Mouse (Mus musculus) induced T-regulatory cell, adult 2 months (primary cell): ENCODE results near the gene Gm21983.

Source experiments
- DNase-seq: peaks from one replicate; pipeline ENCODE4 v3.0.0-alpha.2; 2012; ENCODE audit warnings: low read depth

Gene Gm21983

DNA sequence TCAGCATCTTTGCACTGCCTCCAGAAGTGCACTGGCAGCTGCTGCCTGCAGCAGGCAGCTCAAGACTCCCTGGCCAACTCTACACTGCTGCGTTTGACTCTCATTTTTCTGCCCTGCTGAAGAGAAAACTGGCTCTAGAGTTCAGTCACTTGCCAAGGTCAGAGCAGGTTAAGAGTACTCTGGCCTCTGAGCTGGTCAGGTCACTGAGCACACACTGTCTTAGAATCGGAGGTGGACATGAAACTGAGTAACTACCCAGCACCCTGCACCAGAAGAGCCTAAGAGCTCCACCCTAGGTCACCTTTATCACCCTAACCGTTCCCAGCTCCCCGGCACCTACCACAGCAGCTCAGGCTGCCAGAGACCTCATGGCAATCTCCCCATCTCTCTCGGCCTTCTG is 5.1 kb upstream of the Gm21983 start:
- no peak for DNase-seq

DNA sequence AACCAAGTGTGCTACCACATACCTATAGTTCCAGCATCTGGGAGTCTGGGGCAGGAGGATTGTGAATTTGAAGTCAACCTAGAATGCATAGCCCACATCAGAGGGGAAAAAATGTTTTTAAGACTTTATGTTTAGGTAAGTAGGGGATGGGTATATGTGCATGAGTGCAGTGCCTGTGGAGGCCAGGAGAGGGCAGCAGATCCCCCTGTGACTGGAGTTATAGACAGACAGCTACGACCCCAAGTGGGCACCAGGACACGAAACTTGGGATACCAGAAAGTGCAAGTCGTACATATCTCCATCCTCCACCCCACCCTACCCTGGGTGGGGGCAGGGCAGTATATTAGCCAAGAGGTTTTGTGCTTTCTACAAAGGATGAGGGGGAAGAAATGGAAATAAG is 4.1 kb upstream of the Gm21983 start:
- peak; percentile 74 for DNase-seq

DNA sequence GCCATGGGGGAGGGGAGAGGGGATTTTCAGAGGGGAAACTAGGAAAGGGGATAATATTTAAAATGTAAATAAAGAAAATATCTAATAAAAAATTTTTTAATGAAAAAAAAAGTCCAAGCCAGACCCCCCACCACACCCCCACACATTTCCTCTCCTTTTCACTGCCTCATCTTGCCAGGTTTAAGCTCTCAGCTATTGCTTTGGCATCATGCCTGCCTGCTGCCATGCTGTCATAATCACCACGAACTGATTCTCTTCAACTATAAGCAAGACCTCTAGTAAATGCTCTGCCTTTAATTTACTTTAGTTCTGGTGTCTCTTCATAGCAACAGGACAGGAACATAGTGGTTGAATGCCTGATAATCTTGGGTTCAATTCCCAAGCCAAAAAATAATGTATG is 1.6 kb upstream of the Gm21983 start:
- no peak for DNase-seq

DNA sequence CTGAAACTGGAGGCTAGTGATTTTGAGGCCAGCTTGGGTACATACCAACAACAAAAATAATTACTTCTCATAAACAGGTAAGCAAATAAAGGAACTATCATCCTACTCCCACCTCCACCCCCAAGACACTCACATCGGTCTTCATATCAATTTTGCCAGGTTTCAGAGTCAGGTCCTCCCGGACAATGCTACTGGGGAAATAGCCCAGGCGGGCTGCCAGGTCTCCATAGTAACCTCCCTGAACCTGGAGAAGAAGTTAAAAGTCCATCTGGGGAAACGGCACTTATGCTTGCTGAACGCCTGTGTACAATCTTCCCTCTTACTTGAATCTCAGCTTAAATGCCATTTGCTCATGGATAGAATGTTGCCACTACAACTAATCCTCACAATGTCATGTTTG is 850 bp downstream of the Gm21983 start:
- no peak for DNase-seq

DNA sequence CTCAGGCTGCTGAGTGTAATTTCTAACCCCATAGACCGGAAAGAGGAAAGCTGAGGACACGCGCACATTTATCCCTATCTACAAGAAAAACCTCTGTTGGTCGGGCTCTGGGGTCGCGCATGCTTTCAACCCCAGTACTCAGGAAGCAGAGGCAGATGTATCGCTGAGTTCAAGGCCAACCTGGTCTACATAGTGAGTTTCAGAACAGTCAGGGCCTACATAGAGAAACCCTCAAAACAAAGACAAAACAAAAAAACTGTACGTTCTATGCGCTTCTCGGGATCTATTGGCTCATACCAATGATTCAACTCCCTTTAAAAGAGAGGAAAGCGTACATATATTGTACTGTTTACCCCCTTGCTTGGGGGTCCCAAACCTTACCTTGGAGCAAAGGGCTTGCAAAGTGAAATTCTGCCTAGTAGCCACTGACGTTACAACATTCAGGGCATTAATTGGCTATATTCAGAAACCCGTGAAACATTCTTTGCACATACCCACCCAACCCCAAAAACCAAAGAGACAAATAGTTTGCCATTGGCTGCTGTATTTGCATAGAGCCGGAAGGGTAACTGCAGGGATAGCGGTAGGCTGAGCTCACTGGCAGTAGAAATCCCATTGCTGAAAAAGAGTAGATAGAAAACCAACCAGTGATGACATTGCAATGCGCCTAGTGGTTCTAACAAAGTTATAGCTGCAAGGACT is 1.5 kb downstream of the Gm21983 start:
- no peak for DNase-seq

DNA sequence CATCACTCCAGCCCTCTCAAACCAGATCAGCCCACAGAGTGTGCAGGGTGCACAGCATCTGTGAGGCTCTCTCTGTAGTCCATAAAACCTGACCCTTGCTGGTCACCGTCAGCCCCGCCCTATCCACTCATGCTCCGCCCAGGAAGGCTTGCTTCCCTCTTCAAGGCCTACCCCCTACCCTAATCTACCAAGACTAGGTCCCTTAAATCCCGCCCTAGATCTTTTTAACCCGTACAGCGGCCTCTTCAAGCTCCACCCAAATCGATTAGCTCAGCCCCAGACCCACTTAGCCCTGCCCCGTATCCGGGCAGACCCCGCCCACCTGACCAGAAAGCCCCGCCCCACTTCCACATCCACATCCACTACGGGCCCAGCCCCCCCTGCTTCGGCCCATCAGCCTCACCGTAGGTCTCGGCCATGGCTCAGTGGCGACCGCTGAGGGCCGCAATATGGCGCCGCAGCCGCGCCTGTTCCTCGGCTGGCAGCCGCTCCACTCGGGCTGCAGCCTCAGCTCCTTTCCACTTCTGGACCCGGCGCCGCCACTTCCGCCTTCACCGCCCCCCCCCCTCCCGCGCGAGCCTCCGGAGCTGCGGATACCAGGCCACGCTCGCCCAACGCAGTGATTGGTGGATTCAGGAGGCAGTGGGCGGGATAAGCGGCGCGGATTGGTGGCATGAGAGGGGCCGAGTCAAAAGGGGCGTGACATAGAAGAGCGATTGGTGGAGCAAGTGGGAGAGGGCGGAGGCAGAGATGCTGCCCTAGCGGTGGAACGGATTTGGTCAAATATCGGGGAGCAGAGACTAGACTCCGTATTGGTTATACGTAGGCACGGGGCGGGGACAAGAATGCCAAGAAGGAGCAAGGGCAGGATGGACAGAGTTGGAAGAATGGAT is 2.3 kb downstream of the Gm21983 start, which contains the start of gene Rab4b:
Gene Rab4b (minus strand): TSS at position 573 of the 893 bp plus-strand sequence.
- peak; percentile 100 for DNase-seq

DNA sequence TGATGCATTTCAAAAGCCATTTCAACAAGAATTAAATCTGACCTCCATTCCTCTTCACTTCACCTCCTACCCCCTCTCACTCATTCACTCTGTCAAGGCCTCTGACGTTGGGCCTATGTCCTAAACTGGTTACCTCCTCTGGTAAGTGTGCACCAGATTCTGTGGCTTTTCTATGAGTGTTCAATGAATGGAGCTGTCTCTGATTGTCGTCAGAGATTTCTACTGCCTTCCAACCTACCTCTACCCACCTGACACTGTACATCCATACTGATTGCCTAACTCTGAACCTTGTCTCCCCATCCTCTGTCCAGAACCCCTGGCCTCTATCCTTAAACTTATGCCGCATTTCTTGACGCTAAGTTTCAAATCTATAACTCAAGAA is 3.0 kb downstream of the Gm21983 start:
- DNase-seq: no peak

DNA sequence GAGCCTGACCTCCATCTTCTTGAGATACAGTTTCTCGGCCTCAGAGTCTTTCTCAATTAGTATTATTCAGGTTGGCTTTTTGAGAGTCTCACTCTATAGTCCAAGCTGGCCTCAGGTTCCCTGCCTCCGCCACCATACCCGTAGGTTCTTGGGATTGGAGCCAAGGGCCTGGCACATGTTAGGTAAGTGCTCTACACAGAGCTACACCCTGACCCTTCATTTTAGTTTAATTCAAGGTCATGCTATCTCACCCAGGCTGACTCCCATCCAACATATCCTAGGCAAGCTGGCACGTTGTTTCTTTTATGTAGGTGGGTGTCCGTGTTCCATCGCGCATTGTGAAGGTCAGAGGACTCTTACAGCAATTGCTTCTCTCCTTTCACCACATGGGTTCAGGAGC is 6.0 kb downstream of the Gm21983 start:
- DNase-seq: no peak

DNA sequence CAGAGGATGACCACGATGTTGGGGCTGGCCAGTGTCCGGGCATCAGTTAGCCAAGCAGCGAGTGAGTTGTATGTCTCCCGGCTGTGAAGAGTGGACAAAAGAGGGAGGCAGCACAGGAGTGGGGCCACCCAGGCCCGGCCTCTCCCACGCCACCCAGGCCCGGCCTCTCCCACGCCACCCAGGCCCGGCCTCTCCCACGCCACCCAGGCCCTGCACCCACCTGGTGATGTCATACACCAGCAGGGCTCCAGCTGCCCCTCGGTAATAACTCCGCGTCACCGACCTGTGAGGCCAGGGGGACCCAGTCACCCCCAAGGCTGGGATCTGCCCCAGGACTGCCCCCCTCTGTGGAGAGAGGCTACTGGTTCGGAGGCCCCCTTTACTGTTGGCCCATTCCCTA is 6.4 kb downstream of the Gm21983 start:
- no peak for DNase-seq

DNA sequence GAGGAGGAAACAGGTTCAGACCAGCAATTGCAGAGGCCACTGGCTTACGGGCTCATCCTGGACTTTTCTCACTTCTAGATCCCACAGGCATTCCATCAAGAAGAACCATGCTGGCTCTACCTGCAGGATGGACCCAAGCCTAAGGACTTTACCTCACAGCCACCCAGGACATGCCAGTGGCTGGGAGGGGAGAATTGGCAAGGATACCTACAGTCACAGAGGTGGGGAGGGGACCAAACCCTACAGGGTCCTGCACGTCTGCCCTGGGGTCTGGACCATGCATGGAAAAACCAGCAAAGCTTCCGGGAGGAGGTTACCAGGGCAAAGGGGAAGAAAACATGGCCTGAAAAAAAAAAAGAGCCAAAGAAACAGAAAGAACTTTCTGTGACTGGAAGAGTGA is 9.9 kb downstream of the Gm21983 start:
- DNase-seq: no peak

DNA sequence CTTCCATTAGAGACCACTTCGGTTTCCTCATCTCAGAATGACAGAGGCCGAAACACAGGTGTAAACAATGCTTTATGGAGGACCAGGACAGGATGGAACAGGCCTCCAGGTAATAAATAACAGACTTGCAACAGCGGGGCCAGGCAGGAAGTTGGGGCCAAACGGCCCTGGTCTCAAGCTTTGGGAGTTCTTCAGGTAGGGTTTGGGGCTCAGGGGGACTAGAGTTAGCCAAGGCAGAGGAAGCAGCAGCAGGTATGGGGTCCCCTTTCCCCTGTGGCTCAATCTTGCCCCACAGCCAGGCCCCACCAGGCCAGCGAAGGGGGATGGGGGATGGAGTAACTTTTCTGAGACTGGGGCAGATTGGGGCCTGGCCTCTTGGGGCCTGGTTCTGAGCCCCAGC is 12.5 kb downstream of the Gm21983 start:
- DNase-seq: no peak

DNA sequence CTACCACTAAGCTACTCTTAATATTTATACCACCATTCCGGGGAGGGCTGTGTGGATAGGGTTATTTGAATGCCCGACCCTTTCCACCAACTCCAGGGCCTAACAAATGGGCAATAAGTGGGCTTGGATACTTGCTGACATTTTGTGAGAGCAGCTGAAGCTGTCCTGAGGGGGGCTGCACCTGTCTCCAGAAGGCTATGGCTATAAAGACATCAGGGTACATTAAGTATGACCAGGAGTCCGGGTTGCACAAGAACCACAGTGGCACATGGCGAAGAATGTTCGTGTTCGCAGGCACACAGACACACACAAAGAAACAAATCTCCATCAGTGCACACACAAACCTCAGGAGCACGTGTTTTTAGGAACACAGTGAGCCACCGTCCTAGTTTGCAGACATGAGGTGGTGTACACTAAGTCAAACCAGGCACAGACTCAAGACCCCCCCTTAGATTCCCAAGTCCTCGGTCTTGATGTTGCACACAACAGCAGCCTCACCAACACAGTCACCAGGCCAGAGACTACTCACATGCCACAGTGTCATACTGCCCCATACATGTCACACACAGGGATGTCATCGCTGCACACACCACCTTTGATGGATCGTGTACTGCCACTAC is 13.3 kb downstream of the Gm21983 start:
- DNase-seq: peak; percentile 42

DNA sequence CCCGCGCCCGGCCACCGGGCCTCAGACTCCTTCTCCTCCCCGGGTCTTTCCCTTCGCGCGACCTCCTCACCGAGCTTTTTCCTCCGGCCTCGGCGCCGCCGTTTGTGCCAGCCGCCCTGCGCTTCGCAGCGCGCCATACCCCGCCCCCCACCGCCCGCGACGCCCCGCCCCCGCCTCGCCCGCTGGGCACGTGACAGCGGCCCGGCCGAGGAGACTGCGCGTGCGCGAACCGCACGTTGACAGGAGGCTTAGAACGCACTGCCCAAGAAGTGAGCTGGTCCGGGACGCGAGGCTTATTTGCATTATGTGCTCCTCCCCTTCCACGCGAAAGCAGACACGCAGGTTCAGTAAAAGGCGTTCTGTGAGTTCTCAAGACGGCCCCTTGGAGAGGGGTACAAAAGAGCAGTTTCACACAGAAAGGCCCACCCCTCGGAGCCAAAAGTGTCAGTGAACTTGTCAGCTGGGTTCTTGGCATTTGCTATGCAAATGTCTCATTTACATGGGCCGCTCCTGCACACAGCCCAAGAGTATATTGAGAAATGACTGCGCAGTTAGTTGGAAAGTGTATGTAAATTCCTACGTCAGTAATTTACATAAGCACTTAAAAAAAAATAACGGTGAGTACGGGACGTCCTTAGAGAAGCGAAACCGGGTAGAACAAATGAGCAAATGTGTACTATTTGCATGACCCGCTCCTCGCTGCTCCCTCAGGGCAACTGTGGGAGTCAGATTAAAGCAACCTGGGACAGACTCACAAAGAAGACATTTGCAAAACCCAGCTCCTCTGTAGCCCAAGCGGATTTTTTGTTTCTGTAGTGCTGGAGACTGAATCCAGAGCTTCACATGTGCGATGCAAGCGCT is 14.0 kb downstream of the Gm21983 start, which contains the start of gene Egln2:
Gene Egln2 (minus strand): TSS at position 189 of the 861 bp plus-strand sequence.
- DNase-seq: peak; percentile 98

DNA sequence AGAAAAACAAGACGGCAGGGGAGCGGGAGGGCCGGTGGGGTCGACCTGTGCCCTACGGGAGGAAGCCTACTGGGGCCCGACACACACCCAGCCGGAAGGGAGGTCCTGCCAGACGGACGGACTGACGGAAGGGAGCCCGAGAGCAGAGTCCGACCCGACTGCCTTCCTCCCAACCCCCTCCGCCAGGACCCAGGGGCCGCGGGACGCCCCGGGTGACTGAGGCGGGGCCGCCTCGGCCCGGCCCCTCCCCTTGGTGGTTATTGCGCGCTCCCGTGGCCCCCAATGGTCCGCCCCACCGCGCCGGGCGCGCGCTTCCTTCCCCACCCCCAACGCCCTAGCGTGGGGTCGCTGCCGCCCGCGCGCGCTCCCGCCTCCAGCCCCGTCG is 14.7 kb downstream of the Gm21983 start:
- DNase-seq: peak; percentile 91

DNA sequence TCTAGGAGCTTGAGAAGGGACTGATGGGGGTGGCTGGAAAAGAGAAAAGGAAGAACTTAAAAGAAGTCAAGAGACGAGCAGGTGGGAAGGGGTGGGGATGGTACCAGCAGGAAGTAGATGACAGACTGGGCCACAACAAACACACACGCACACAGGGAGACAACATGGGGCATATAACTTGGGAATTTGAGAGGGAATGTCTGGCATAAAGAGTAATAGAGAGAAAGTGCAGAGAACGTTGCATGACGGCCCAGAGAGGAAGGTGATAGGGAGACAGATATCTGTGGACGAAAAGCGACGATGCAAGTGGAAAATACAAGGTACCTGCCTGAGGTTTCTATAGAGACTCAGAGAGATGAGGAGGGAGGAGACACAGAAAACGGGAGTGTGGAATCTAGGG is 15.2 kb downstream of the Gm21983 start:
- peak; percentile 65 for DNase-seq

DNA sequence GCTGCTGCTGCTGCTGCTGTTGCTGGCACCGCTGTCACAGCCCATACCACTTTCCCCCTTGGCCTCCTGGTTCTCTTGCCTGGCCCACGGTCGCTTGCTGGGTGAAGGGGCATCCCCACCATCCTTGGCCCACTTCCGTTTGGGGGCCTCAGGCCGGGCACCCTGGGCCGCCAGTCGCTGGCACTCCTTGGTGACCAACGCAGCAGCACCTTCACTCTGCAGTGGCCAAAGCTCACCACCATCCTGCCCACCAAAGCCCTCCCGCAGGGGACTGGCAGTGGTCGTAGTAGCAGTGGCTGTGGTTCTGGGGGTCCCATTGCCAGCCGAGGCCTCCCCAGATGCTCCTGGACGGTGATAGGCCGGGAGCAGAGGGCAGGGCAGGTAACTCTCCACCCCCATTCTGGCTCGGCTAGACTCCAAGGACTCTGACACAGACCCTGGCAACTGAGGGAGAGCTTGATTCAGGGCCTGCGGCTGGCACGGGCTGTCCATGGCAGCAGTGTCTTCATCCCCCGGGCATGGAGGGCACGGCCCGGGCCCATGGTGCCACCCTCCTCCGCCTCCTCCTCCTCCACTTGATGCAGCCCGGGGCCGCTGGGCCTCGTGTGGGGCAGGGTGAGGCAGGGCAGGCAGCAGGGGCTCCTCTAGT is 15.8 kb downstream of the Gm21983 start:
- DNase-seq: no peak

DNA sequence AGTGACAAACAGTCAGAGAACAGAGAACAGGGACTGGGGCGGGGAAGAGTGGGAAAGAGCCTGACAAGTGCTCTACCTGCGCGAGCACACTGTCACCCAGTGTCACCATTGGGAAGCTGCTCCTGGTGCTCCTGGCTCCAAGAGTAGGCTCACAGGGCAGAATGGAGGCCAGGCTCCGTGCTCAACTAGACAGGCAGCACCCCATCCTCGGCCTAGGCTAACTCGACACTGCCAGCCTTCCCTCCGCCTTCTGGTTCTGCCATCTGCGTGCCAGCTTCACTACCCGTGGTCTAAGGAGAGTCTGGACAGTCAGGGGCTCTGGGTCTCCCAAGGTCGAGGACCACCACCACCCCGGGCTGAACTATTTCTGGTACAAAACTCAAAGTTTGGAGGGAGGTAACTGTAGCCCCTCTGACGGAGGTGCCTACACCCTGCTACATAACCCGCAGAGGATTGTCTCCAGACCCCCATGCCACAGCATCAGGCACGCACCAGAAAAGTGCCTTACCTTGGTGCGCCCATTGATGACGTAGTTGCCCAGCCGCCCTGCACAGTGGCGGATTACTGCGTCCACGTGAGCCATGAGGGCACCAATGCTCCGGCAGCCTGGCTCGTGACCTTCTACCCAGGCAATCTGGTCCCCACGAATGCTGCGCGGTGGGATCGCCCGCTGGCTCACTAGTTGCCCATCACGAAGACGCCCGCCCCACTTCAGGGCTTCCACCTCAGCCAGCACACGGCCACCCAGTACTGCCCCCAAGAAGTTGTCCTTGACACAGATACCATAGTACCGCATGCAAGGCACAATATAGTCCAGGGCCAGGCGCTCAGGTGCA is 16.6 kb downstream of the Gm21983 start:
- DNase-seq: no peak

DNA sequence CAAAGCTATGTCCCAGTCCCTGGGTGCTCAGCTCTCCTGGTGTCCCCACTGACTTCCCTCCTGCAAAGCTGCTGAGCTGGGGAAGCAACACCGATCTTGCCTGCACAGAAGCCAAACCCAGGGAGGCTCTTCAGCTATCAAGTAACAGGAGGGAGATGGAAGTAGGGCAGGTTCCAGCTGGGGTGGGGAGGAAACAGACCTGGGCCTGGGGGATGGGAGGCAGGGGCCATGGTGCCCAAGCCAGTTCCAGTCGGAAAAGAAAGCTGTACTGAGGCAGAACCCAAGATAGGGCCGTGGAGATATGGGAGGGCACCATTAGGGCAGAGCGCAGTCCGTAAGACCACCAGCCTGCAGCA is 17.5 kb downstream of the Gm21983 start:
- DNase-seq: no peak

DNA sequence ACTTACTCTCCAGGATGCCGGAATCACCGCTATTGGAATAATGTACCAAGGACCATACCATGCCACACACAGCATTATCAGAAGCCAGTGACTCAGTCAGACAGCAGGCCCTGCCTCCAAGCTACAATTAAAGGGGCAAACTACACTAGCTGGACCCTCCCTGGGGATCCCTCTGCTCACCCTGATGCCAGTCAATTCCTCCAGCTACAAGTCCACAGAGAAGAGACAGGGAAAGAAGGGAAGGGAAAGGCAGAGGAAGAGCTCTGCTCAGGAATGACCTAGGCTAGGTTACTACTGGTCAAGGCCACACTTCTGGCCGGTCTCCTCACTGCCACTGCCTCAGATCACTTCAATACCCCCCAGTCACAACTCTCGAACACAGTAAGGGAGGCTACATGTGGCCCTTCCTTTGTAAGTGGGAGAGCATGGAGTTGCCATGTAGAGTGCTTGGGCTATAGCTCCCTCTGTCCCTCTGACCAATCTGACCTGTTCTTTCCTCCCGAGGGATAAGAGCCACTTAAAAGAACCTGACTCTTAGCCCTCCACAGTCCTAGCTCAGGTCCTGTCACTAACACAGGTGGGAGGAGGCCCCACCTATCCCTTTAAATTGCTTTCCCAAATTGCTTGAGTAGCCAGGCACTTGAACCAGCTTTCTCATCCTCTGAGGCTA is 18.0 kb downstream of the Gm21983 start:
- DNase-seq: no peak

DNA sequence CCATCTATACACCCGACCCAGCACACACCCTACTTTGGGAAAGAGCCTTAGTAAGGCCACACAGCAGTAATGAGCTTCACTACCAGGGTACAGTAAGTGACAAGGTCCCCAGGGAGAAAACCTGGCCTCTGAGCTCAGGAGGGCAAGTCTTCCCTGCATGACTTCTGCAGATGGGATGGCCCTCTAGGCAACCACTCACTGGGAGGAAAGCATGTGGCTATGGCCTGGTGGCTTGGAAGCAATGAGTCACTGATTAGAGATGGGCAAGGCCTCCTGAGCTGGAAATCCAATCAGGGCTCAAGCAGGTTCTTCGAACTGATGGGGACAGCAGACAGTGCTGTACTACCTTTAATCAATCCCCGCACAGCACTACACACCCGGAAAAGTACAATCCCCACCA is 19.1 kb downstream of the Gm21983 start:
- DNase-seq: no peak
